Mouse (Mus musculus) mouse trophoblast stem cell (cell line): ENCODE measurements around the gene Park7.

Experiments
- in situ Hi-C, 2 experiments: fragments of 300-500 bp; cut with MseI, MboI; formaldehyde crosslinking; loops; 2 replicates in 1 of 2; 3 replicates in 1 of 2; pipeline ENCODE4 v1.15.1; 2025

Park7 gene

DNA sequence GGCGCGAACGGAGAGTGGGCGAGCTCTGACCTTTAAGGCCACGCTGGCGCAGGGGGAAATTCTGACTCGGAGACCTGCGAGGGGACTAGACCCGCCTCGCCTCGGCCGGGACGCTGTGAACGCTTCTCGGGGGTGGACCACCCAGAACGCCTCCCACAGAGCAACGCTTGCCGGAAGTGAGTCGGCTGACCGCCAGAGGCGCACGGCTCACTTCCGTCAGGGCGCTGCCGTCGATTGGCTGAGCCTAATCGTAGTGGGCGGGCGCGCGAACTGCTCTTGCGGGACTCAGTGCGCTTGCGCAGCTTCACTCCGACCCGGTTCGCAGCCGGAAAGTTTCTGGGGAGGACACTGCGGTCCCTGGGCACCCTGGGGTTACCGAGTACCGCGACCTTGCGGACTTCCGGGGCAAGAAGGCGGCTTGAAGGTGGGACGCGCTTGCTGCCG is at the start of gene Park7, which contains the start of gene Tnfrsf9:
Gene Park7 (minus strand): TSS at position 148 of the 444 bp plus-strand sequence.
Gene Tnfrsf9 (plus strand): TSS at position 273 of the 444 bp plus-strand sequence.
- in situ Hi-C loops: no loop called here

DNA sequence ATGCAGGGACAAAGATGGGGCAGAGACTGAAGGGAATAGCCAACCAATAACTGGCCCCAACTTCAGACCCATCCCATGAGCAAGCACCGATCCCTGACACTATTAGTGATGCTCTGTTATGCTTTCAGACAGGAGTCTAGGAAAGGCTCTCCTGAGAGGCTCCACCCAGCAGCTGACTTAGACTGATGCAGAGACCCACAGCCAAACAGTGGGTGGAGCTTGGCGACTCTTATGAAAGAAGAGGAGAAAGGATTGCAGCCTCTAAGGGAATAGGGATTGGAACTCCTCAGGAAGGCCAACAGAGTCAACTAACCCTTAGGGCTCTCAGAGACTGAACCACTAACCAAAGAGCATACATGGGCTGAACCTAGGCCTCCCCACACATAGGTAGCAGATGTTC is 49.5 kb upstream of the Park7 start:
- in situ Hi-C loops: no loop called here

DNA sequence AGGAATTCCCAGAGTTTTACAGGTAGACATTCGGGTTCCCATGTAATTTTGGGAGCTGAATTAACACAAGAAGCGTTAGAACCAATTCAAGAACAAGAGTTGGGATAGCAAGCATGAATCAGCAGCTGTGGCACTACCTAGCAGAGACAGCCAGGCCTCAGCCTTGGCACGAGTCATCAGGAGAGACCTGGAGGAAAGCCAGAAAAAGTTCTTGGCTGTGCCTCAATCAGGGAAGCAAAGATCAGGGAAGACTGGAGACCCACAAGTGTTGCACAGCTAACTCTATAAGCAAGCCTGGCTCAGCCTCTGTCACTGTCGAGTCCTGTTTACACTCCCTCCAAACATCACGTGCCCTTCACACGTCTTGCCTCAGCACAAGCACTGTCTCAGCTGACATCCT is 48.0 kb upstream of the Park7 start:
- in situ Hi-C loops: no loop called here

DNA sequence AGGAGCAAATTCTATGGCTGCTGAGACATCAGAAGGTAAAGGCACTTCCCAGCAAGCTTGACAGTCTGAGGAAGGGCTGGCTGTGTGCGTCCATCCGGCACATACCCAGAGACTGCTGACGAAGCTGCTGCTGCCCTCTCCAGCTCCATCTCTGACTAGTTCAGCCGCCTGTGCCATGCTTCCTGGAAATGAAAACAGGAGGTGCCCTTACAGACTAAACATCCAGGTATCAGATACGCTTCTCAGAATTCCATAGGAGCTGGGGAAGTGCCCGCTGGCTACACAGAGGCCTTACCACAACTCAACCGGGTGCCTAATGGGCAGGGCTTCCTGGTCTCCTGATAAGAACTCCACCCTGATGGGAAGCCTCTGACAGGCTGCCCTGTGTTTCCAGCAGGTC is 44.3 kb upstream of the Park7 start:
- in situ Hi-C loops: no loop called here

DNA sequence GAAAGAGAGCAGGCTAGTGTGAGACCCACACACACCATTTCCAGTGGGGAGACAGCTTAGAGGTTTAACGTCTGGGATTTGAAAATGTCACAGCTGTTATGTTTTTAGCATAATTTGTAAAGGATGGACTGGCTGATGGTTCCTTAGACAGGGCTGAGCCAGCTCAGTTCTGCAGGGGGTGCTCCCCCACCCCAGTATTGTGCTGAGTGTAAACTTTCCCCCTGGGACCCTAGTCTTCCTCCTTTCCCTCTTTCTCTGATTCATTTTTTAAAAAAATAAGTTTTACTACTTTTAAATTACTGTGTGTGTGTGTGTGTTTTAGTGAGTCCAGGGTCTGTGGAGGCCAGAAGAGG is 42.8 kb upstream of the Park7 start:
- in situ Hi-C loops: no loop called here

DNA sequence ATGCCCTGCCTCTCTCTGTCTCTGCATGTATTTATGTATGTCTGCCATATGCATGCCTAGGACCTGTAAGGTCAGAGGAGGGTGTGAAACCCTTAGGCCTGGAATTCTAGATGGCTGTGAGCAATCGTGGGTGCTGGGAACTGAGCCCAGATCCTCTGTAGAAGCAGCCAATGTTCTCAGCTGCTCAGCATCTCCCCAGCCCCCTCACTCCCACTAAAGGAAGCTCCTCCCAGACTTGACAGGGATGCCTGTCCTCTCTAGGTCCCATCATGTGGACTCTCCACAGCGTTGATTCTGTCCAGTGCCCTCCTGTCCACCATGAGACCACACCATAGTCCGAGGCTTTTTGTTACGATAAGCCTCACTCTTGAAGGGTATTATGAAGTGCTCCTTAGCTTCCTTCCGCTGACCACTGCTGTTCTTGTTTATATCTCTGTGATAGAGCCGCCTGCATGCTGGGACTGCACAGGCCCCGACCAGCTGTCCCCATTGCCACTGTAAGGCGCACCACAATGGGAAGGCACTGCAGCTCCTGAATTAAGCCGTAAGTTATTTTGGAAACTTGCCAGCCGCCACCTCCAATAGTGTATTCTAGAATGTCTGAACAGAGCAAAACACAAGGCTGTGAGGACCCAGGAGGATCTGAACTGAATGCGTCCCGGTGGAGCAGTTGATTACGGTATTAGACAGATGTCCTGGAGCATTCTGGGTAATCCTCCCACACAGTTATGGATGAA is 42.3 kb upstream of the Park7 start:
- in situ Hi-C loops: no loop called here

DNA sequence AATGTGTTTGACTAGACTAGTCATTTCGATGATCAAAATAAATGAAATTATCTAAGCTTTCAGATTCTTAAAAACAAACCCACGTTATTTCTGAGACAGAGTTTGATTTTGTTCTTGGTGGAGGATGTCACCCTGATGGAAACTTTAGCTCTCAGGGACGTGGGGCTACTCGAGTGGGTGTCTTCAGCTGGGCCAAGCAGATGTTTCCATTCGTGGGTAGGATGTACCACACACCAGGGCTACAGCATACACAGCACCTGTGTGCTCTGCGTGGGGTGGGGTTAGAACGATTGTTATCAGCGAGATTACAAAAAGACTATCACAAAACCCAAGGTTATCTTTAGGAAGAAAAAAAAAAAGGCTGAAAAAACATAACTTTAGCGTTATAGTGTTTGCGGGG is 36.7 kb upstream of the Park7 start:
- in situ Hi-C loops: no loop called here

DNA sequence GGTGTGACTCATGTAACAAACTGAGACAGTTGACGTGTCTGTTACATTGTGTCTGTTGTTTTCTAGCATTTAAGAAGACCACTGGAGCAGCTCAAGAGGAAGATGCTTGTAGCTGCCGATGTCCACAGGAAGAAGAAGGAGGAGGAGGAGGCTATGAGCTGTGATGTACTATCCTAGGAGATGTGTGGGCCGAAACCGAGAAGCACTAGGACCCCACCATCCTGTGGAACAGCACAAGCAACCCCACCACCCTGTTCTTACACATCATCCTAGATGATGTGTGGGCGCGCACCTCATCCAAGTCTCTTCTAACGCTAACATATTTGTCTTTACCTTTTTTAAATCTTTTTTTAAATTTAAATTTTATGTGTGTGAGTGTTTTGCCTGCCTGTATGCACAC is 30.5 kb upstream of the Park7 start:
- in situ Hi-C loops: no loop called here

DNA sequence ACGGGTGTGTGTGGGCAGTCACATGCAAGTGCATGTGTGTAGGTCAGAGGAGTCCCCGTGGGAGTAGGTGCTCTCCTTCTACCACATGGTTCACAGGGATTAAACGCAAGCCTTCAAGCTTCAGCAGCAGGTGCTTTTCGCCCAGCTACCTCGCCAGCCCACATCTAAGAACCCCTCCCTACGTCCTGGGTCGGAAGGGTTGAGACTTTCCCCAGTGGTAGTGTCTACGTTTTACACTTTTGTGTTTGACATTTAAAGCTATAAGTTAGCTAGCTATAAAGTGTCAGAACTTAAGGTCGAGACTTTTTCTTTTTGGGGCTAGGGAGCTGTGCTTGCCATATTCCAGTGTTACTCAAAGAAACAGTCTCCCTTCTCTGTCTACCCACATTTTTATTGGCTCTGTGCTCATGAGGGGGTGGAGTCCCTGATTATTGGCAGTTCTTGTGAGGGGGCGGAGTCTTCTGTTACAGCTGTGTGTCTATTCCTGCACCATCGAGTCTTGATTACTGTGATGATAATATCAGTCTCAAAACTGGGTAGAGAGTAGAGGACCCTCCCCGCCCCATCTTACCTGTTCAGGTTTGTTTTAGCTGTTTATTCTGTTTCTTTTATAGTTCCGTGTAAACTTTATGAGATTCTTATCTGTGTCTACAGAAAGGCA is 25.9 kb upstream of the Park7 start:
- in situ Hi-C loops: no loop called here

DNA sequence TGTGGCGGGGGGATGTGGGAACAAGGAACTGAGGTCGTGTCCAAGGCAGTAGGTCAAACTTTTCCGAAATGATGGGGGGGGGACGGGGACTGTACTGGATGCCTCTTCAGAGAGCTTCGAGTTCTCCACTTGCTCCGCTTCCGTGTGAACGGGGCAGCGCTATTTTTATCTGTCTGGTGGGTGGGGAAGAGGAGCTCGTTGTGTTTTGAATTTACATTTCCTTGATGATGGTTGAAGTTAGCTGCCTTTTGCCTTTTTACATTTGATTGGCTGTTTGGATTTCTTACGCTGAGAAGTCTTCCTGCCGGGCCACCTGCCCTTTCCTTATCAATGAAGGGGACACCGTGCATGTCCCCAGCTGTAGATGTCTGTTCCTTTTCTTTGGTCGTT is 23.8 kb upstream of the Park7 start:
- in situ Hi-C loops: no loop called here

DNA sequence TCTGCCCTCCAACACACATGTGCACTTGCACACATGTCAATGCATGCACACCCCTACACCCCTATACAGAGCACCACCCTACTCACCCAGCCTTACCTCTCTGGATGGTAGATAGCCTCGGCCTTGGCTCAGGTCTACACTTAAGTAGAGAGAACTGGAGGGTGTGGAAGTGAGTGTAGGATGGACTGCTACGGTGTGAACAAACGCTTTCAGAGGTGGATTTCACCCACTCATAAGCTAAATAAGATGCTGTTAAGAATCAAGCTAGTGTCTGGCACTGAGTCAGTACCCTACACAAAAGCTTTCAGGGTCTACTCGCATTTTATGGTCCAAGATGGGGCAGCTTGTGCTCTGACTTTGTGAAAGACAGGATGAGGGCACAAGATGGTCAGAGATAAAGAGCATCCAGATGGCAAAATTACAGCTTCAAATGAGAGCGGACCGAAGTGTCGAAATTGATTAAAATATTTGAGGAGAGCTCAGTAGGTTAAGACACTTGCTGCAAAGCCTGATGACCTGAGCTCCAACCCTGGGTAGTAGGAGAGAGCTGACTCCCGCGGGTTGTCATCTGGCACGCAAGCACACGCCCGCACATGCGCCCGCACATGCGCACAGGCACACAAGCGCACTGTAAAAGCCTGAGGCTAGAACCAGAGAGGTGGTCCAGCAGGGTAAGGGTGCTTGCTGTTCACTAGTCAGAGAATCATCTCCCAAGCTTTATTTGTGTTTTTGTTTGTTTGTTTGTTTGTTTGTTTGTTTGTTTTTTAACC is 23.2 kb upstream of the Park7 start:
- in situ Hi-C loops: no loop called here

DNA sequence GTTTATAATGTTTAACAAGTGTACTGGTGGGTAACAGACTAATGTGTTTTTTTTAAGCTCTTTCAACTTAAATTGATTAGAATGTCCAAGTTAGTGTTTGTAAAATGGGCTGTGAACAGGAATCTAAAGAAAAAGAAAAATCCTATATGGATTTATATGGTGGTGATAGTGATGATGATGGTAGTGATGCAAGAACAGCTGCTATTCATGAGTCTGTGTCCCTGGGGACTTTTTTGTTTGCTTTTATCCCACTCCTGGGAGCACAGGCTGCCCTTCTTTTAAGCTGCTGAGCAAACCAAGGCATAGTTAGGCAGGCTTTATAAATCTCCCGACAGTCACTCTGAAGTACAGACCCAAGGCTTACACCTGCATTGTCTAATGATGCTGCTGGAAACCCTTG is 19.3 kb upstream of the Park7 start:
- in situ Hi-C loops: no loop called here

DNA sequence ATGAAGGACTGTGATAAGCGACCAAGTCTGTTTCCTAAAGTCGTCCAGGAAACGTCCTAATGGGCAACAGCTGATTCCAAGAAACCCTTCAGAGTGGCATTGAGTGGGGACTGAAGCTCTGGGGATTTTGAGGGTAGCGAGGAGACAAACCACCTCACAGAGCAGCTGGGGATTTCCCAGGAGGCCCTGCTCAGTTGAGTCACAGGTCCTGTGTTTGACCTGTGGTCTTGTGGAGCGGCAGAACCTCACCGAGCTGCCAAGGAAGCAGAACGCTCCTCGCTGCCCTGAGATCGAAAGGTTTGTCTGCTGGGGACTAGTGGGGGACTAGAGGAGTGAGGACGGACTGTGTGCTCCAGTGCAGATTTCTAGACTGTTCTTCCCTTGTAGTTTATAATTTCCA is 13.6 kb upstream of the Park7 start:
- in situ Hi-C loops: no loop called here

DNA sequence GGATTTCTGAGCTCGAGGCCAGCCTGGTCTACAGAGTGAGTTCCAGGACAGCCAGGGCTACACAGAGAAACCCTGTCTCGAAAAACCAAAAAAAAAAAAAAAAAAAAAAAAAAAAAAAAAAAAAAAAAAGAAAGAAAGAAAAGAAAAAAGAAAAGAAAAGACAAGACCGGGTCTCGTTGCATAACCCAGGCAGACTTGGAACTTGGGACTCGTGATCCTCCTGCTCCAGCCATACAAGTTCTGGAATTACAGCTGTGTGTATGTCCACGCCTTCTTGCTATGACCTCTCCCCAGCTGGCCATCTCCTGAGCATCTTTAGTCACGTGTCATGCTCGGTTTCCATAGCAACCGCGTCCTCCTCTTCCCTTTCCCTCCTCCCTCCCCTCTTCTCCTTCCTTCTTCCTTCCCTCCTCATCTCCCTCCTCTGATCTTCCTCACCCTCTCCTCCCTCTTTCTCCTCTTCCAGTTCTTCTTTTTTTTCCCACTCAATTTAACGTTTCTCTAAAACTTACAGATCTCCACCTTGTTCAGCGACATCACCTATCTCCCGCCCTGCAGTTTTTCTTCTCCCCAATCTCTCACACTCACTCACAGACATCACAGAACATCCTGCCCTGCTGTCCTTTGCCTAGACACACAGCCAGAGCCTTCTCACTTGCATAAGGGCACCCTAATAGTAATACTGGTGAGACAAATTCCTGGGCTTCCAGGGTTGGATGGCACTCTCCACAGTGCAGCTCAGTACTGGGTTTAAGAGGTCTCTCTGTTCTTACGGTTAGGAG is 12.9 kb upstream of the Park7 start:
- in situ Hi-C loops: no loop called here

DNA sequence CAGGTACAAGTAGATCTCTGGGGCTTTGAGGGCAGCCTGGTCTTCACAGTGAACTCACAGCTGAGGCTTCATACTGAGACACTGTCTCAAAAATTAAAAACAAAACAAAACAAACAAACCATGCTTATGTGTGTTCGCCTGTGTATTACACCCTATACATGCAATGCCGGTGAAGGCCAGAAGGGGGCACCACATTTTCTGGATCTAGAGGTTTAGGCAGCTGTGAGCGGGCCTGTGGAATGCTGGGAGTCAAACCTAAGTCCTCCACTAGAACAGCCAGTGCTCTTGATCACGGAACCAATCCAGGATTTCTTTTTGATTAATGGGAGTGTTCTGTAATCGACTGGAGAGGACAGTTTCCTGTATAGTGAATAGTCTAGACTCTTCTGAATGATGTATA is 11.7 kb upstream of the Park7 start:
- in situ Hi-C loops: no loop called here

DNA sequence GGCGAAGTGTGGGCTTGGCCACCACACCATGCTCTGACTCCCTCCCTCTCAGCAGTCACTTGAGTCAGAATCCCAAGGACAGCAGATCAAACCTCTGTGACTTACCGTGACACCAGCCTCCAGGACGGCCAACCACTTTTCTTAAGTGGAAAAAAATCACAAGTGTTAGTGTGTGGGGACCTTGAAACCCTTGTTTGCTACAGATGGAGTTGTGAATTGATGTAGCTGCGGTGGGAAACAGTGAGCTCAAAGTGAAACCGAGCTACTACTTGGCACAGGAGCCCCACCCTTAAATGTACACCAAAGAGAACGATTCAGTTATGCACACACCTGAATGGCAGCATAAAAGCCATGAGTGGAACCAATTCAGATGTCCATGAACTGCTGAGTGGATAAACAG is 10.7 kb upstream of the Park7 start:
- in situ Hi-C loops: no loop called here

DNA sequence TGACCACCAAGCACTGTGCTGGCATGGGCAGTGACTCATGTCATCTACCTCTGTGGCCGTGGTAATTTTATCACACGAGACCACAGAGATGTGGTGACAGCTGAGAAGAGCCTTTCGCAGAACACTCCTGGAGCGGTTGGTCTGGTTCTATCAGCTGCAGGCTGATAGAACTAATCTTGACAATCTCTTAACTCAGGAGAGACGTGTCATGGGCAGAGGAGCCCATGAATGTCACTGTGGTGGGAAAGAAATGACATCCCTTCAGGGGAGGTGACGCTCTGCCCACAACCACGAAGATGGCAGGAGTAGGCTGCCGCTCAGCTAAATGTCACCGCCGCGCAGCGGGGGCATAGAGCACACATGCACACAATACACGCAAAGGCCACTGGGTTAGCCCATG is 10.1 kb upstream of the Park7 start:
- in situ Hi-C loops: no loop called here

DNA sequence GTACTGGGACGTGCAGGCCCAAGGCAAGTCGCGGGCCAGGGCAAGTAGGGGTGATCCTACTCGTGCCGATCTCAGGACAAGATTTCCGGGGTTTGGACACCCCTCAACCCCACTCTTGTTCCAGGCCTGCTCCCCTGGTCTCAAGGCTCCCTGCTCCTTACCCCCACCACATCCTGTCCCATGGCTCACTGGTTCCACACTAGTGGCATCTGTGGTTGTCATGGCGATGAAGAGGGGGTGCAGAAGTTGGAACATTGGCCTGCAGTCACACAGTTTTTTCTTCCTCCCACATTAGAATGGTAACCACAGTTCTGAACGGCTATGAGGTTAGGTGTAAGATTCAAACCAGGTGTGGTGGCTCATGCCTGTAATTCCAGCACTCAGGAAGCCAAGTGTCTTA is 7.0 kb upstream of the Park7 start:
- in situ Hi-C loops: no loop called here

DNA sequence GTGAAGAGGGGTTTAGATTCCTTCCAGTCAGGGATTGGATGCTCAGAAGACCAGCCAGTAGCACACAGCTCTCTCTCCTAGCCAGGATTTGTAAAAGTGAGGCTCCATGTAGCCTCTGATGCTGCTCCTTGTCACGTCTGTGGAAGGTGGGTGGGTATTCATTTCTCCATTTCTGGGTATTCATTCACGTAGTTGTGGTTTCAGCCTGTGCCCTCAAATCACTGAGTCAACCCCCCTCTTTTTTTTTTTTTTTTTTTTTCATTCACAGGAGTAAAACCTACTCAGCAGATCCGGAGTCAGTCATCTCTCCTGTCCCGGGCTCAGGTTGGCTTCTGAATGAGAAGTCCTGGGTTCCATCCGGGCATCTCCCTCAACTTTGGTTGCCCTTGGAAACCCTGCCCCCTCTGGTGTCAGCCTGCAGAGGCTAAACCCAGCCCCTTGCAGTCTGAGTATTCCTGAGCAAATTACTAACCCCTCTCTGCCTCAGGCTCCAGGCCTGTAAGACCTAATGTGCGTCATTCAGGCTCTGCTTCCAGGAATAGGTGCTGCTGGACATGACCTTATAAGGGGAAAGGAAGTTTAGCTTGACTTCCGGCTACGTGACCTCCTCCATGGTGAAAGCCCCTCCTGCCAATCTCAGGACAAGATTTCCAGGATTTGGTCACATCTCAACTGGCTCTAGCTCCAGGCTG is 3.2 kb upstream of the Park7 start:
- in situ Hi-C loops: no loop called here

DNA sequence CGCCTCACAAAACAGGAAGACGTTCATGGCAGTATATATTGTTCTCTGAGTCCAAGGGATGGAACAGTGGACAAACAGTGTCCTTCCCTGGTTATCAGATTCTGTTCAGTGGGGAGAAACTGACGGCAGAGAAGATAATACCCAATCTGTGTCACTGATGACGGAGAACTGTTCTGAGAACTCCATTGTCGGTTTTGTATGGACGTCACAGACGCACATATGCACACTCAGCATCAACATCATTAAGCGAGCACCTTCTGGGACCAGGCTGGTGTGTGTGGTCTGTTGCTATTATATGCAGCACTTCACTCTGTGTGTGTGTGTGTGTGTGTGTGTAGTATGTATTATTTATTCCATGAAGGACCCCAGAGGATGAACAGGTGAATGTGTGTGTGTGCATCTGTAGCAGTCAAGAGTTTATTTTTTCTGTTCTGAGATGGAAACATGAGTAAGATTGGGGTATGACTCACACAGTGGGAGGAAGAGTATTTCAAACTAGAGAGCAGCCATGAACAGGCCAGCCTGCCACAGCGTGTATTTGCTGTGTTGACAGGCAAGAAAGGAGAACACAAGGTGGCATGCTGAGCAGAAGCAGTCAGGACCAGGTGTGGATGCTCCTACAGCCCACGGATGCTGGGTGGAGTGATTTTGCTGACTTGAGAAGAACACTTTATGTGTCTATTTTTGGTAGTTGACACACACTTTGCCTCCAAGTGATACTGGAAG is 1.1 kb upstream of the Park7 start:
- in situ Hi-C loops: no loop called here

DNA sequence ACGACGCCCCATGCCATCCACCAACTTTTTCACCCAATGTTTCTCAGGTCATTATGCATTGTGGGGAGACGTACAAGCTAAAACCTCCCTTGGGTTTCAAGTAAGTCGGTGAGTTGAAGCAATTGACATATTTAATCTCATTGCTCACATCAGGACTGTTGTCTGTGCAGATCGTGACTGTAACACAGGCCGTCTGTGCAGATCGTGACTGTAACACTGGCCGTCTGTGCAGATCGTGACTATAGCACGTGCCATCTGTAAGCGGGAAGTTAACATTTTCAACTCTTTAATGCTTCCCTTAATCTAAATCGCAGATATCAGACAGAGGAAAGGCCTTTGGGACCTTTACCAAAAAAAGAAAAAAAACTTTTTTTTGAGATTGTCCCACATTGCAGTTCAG is 494 bp downstream of the Park7 start:
- in situ Hi-C loops: no loop called here
